Mouse (Mus musculus) ES-E14 (cell line): Measurements from ENCODE around the gene Chaf1b. TPM values are rescaled to one million over a fixed set of nuclear protein-coding genes. Genes with fewer than 3 reads are reported as not detected.

Experiments
- DNase-seq: peaks from one replicate; pipeline ENCODE4 v3.0.0-alpha.2; 2013; ENCODE audit warnings: low read depth, low spot score
- H3K27ac ChIP-seq: 2 replicates; pipeline ENCODE4 v1.5.1; 2012; ENCODE audit warnings: low read depth, mild to moderate bottlenecking, low read length, moderate library complexity, mixed read lengths; ENCODE audit not compliant: poor library complexity, insufficient read depth, severe bottlenecking
- H3K36me3 ChIP-seq: 2 replicates; pipeline ENCODE4 v1.6.1; 2012; ENCODE audit warnings: mild to moderate bottlenecking, low read length, moderate library complexity, mixed read lengths; ENCODE audit not compliant: control insufficient read depth, poor library complexity, insufficient read depth, severe bottlenecking
- H3K4me1 ChIP-seq, 2 experiments: fragments of 150-350 bp in 1 of 2; sonication (generic) in 1 of 2; 2 replicates each; pipeline ENCODE4 v1.6.1; 2012; ENCODE audit warnings: low read length in 2 of 2, mild to moderate bottlenecking in 1 of 2, mixed read lengths in 1 of 2; ENCODE audit not compliant: control insufficient read depth in 2 of 2, insufficient read depth in 2 of 2, poor library complexity in 1 of 2
- H3K4me3 ChIP-seq, 2 experiments: fragments of 150-350 bp in 1 of 2; sonication (generic) in 1 of 2; 2 replicates each; pipeline ENCODE4 v1.5.1; 2012; ENCODE audit warnings: low read length in 2 of 2, low read depth in 1 of 2, mild to moderate bottlenecking in 1 of 2, mixed read lengths in 1 of 2; ENCODE audit not compliant: insufficient read depth in 1 of 2, poor library complexity in 1 of 2, severe bottlenecking in 1 of 2
- H3K9ac ChIP-seq: 2 replicates; pipeline ENCODE4 v1.6.1; 2012; ENCODE audit warnings: low read depth, mild to moderate bottlenecking, low read length, mixed read lengths; ENCODE audit not compliant: poor library complexity, insufficient read depth, severe bottlenecking
- H3K9me3 ChIP-seq: fragments of 150-350 bp; sonication (generic); 2 replicates; pipeline ENCODE4 v1.6.1; 2012; ENCODE audit warnings: low read depth, mild to moderate bottlenecking, low read length; ENCODE audit not compliant: control insufficient read depth, insufficient read depth
- CHD2 ChIP-seq: IDR thresholded peaks from 2 replicates; pipeline ENCODE4 v1.6.1; 2014; ENCODE audit warnings: mild to moderate bottlenecking, low read depth, low read length, inconsistent platforms
- HCFC1 ChIP-seq: IDR thresholded peaks from 2 replicates; pipeline ENCODE4 v1.6.1; 2012; ENCODE audit warnings: low read length, inconsistent platforms, borderline replicate concordance; ENCODE audit not compliant: insufficient read depth
- MAFK ChIP-seq: IDR thresholded peaks from 2 replicates; pipeline ENCODE4 v1.6.1; 2014; ENCODE audit warnings: mild to moderate bottlenecking, low read depth, low read length, inconsistent platforms; ENCODE audit not compliant: insufficient read depth
- ZC3H11A ChIP-seq: IDR thresholded peaks from 2 replicates; pipeline ENCODE4 v1.6.1; 2012; ENCODE audit warnings: low read depth, mild to moderate bottlenecking, inconsistent platforms, low read length, borderline replicate concordance
- ZNF384 ChIP-seq: IDR thresholded peaks from 2 replicates; pipeline ENCODE4 v1.6.1; 2012; ENCODE audit warnings: low read depth, low read length, inconsistent platforms
- in situ Hi-C, 2 experiments: fragments of 600-800 bp; cut with MboI; formaldehyde crosslinking; loops; one replicate each; pipeline ENCODE4 v1.15.1; 2025; ENCODE audit warnings: low sequenced_read_pairs in 2 of 2, inconsistent platforms in 1 of 2; ENCODE audit not compliant: unreplicated experiment in 2 of 2
- total RNA-seq: library from RNA; depleted of rRNA; stranded (reverse); fragments of 300-350 nt; gene quantifications from 2 replicates; pipeline ENCODE4 v1.2.3, GENCODE M21; 2012

Chaf1b gene
- total RNA-seq, 1 experiment: 39.5 TPM

DNA sequence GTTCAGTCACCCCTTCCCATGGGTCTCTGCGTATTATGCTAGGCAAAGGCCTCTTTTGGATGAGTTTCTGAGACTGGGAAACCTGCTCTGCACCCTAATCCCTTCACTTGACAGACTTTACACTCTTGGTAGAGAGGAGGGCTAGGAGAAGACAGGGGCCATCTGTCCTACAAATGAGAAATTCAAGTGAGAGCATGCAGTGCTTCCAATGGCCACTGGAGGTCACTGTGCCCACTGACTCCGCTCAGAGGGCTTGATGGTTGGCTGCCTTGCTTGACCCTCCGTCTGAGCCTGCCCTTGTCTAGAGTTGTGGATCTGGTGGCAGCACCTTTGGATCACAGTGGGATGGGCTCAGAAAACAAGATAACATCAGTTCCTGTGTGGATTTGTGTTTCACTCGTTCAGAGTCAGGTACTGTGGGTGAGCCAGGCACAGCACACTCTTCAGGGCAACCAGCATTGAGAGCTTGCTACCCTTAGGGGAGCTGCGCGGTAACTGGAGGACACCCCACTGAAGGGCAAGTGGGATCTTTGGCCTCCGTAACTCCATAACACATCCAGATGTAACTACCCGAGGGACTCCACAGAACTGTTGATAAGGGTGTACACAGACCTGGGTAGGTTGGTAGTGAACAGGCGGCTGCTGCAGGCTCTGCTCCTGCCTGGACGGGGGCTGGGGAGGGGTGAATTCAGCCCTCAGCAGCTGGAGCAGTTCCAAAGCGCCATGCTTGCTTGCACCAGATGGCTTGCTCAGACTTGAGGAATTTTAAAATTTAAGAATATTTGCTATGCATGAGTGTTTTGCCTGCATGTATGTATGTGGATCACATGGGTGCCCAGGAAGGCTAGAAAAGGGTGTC lies 22.7 kb downstream of the Chaf1b start:
- Histone ChIP-seq H3K36me3 (peaks cover 21% of the 10 kb centered on the region), H3K27ac (peak overlapping the region; percentile 91; the same call in 1 of the 2 replicates), H3K9ac (peak overlapping the region; percentile 68), H3K4me3 (peak overlapping the region; percentile 51 to 54; a peak in 3 of 4 replicates), H3K9me3 (no peaks in the 10 kb centered on the region), H3K4me1 (peaks cover 4 to 14% of the 10 kb centered on the region in 2 experiments; a peak in 3 of 4 replicates)
- in situ Hi-C loops: no loop called here
- no peak for TF ChIP-seq CHD2
- no peak for TF ChIP-seq ZC3H11A
- no peak for TF ChIP-seq ZNF384
- TF ChIP-seq MAFK: no peak
- no peak for TF ChIP-seq HCFC1
- peak; percentile 80 for DNase-seq

DNA sequence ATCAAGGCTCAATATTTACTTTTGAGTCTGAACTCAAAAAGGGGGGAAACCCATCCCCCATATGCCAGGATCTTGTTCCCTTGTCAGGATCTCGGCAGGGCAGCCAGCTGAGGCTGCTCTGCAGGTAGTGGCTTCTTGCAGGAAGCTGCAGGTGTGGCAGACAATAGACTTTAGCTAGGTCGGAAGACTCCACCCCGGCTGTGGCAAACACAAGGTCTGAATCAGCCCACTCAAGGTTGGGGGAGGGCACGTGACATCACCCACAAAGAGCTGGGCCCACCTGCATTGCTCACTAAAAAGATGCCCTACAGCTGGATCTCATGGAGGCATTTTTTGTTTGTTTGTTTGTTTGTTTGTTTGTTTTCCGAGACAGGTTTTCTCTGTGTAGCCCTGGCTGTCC lies 24.1 kb downstream of the Chaf1b start:
- Histone ChIP-seq H3K4me3 (peak overlapping the region; percentile 10 to 54; a peak in 1 of 4 replicates), H3K9ac (peak overlapping the region; percentile 68; the same call in 1 of the 2 replicates), H3K27ac (peak overlapping the region; percentile 91), H3K9me3 (no peaks in the 10 kb centered on the region), H3K4me1 (peaks cover 3 to 17% of the 10 kb centered on the region in 2 experiments; a peak in 3 of 4 replicates), H3K36me3 (peaks cover 14% of the 10 kb centered on the region)
- DNase-seq: no peak
- in situ Hi-C loops: no loop called here
- TF ChIP-seq ZNF384 (no peak), CHD2 (no peak), MAFK (no peak), HCFC1 (no peak), ZC3H11A (no peak)

DNA sequence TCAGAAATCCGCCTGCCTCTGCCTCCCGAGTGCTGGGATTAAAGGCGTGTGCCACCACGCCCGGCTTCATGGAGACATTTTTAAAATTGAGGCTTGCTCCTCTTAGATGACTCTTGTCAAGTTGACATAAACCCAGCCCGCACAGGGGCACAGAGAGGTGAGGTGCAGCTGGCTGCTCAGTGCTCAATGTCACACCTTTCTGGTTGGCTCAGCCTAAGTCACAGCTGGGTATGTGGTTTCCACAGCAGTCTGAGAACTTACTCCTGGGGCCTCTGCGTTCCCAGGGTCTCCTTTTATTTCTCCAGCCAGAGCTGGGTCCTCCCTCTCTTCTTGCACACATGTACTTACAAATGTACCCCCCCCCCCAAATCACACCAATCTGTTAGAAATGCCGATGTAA lies 24.5 kb downstream of the Chaf1b start:
- Histone ChIP-seq H3K4me3 (no peak overlapping the region), H3K27ac (peak overlapping the region; percentile 91), H3K36me3 (peaks cover 13% of the 10 kb centered on the region), H3K9me3 (no peaks in the 10 kb centered on the region), H3K4me1 (peaks cover 2 to 19% of the 10 kb centered on the region in 2 experiments; a peak in 2 of 4 replicates), H3K9ac (no peak overlapping the region)
- in situ Hi-C loops: no loop called here
- TF ChIP-seq HCFC1 (no peak), ZNF384 (no peak), ZC3H11A (no peak), MAFK (no peak), CHD2 (no peak)
- no peak for DNase-seq

DNA sequence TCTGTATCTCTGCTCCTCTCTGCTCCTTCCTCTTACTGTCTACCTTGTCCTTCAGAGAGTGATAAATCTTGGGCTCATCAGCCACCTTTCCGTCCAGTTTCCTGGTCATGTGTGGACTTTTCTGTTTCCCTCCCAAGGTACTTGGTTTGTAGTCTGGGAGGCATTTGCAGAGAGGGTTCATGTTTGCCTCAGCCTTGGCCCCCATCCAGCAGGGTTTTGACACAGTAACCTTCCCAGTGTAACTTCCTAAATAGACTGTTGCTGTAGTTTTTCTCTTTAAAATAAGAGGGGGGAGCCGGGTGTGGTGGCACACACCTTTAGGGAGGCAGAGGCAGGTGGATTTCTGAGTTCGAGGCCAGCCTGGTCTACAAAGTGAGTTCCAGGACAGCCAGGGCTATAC lies 26.2 kb downstream of the Chaf1b start:
- Histone ChIP-seq H3K4me3 (no peak overlapping the region), H3K9ac (no peak overlapping the region), H3K36me3 (peaks cover 7% of the 10 kb centered on the region), H3K27ac (no peak overlapping the region), H3K9me3 (no peaks in the 10 kb centered on the region), H3K4me1 (peaks cover 2 to 19% of the 10 kb centered on the region in 2 experiments; a peak in 2 of 4 replicates)
- TF ChIP-seq HCFC1 (no peak), CHD2 (no peak), ZC3H11A (no peak), MAFK (no peak), ZNF384 (no peak)
- no peak for DNase-seq
- in situ Hi-C loops: no loop called here
